Mouse (Mus musculus) hindbrain, postnatal 0 days (tissue): ENCODE measurements around the gene Hspa5. TPM values are rescaled to one million over a fixed set of nuclear protein-coding genes. Genes with fewer than 3 reads are reported as not detected.

Source experiments
- ATAC-seq: fragments of 200-750 bp; cut with Nextera tagmentation; 2 replicates; pipeline ENCODE4 v1.8.0; 2017; ENCODE audit warnings: mild to moderate bottlenecking, moderate TSS enrichment, moderate library complexity
- DNase-seq: peaks from one replicate; pipeline ENCODE4 v3.0.0-alpha.2; 2015; ENCODE audit warnings: low spot score
- H3K27ac ChIP-seq: fragments of 300-500 bp; sonication (generic); 2 replicates; pipeline ENCODE4 v1.5.1; 2014; ENCODE audit warnings: mild to moderate bottlenecking
- H3K27me3 ChIP-seq: fragments of 300-500 bp; sonication (generic); 2 replicates; pipeline ENCODE4 v1.6.1; 2014; ENCODE audit warnings: low read length, mixed read lengths; ENCODE audit not compliant: insufficient read depth
- H3K36me3 ChIP-seq: fragments of 300-500 bp; sonication (generic); 2 replicates; pipeline ENCODE4 v1.6.1; 2014; ENCODE audit warnings: low read length, mixed read lengths; ENCODE audit not compliant: insufficient read depth
- H3K4me1 ChIP-seq: fragments of 300-500 bp; sonication (generic); 2 replicates; pipeline ENCODE4 v1.6.1; 2014; ENCODE audit warnings: antibody characterized with exemption, low read length, mixed read lengths; ENCODE audit not compliant: insufficient read depth
- H3K4me2 ChIP-seq: fragments of 300-500 bp; sonication (generic); 2 replicates; pipeline ENCODE4 v1.6.1; 2014; ENCODE audit warnings: low read depth, mild to moderate bottlenecking, low read length, moderate library complexity, mixed read lengths
- H3K4me3 ChIP-seq: fragments of 300-500 bp; sonication (generic); 2 replicates; pipeline ENCODE4 v1.5.1; 2014; ENCODE audit warnings: low read length
- H3K9ac ChIP-seq: fragments of 300-500 bp; sonication (generic); replicated peaks from 2 replicates; pipeline ENCODE4 v1.6.1; 2014; ENCODE audit warnings: mild to moderate bottlenecking, low read length, moderate library complexity, mixed read lengths
- H3K9me3 ChIP-seq: fragments of 300-500 bp; sonication (generic); 2 replicates; pipeline ENCODE4 v1.6.1; 2016; ENCODE audit warnings: low read length, mixed read lengths
- CTCF ChIP-seq: IDR thresholded peaks from 2 replicates; pipeline ENCODE4 v1.5.1; 2016; ENCODE audit warnings: antibody characterized with exemption, control low read depth, low read depth
- WGBS: fragments of 180-500 bp; shearing (Covaris S2); extraction: QIAGEN DNeasy Blood & Tissue Kit; methylation state at CpG from one replicate; pipeline ENCODE4 v1.1.7; 2014; 5-methylcytosine and 5-hydroxymethylcytosine counted together
- polyA plus RNA-seq: library from polyadenylated mRNA; unstranded; fragments of >200 nt; fragmentation: Nextera tagmentation; extraction: Ambion mirVana; gene quantifications from 2 replicates; pipeline ENCODE4 v1.2.1, GENCODE M21; 2015
- total RNA-seq: library from RNA; depleted of rRNA; stranded (reverse); fragments of >200 nt; gene quantifications from 2 replicates; pipeline ENCODE4 v1.2.3, GENCODE M21; 2014

Gene Hspa5
- total and polyA plus RNA-seq, 2 experiments from 2014 or later: 148 to 321 TPM

DNA sequence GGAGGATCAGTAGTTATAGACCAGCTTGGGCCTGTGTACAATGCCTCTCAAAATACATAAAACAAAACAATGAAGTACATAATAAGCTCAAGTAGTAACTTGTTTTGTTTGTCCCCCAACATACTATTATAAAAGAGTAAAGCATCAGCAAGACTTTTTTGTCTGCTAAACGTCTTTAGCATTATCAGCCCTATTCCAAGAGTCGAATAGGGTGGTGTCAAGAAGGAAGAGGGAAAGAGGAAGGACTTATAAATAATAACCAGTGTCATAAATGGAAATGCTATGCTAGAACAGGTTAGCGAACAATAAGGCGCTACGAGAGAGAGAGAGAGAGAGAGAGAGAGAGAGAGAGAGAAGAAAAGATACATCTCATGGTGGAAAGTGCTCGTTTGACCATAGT, 819 bp upstream of the Hspa5 start:
- Histone ChIP-seq H3K4me1 (peaks cover 25% of the 10 kb centered on the region), H3K4me2 (peak overlapping the region; percentile 61), H3K4me3 (peak overlapping the region; percentile 95), H3K9me3 (no peaks in the 10 kb centered on the region), H3K36me3 (peaks cover 23% of the 10 kb centered on the region), H3K27me3 (no peaks in the 10 kb centered on the region), H3K9ac (peak overlapping the region; percentile 83), H3K27ac (peak overlapping the region; percentile 98)
- DNase-seq (no peak), ATAC-seq (no peak)
- WGBS: 5% methylated on average over 6 of the region's 6 CpGs
- TF ChIP-seq CTCF: no peak

DNA sequence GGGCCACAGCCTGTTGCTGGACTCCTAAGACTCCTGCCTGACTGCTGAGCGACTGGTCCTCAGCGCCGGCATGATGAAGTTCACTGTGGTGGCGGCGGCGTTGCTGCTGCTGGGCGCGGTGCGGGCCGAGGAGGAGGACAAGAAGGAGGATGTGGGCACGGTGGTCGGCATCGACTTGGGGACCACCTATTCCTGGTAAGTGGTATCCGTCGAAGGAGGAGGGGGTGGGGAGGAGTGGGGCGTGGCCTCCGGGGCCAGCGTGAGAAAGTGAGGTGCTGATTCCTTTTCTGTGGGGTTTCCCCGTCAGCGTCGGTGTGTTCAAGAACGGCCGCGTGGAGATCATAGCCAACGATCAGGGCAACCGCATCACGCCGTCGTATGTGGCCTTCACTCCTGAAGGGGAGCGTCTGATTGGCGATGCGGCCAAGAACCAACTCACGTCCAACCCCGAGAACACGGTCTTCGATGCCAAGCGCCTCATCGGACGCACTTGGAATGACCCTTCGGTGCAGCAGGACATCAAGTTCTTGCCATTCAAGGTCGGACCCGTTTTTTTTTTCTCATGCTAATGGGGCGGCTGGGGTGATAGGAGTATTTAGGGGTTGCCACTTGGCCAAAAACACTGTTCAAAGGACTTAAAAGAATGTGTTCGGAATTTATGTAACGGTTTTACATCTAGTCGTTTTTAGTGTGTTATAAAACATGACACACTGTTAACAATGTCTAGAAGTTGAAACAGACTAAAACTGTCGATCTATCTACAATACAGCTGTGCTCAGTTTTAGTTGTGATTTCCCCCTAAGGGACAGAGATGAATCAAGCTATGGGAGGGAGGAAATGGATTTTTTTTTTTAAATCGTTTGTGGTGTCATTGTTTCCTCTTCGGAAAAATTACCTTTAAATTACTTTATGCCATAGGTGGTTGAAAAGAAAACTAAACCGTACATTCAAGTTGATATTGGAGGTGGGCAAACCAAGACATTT, 774 bp downstream of the Hspa5 start:
- Histone ChIP-seq H3K4me3 (peak overlapping the region; percentile 95), H3K4me1 (peaks cover 33% of the 10 kb centered on the region), H3K4me2 (peak overlapping the region; percentile 73), H3K36me3 (peaks cover 35% of the 10 kb centered on the region), H3K27me3 (no peaks in the 10 kb centered on the region), H3K9me3 (no peaks in the 10 kb centered on the region), H3K9ac (peak overlapping the region; percentile 96), H3K27ac (peak overlapping the region; percentile 94)
- WGBS: 3% methylated on average over 50 of the region's 50 CpGs
- peak; percentile 40 for DNase-seq
- TF ChIP-seq CTCF: no peak
- ATAC-seq: no peak; the same call in 1 of the 2 replicates

DNA sequence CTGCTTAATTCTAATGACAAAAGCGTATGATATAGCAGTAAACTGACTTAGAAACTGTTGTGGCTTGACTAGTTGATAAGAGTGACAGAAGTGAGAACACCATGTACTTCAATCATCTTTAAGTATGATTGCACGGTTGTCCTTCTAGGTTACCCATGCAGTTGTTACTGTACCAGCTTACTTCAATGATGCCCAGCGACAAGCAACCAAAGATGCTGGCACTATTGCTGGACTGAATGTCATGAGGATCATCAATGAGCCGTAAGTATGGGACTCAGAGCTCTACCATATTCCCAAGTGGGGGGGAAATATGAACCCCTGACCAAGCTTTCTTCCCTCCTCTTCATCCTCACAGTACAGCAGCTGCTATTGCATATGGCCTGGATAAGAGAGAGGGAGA, 1.9 kb downstream of the Hspa5 start:
- TF ChIP-seq CTCF: no peak
- H3K4me3 ChIP-seq: peak overlapping the region; percentile 95; the same call in 1 of the 2 replicates
- H3K4me1 ChIP-seq: peaks cover 34% of the 10 kb centered on the region
- H3K27me3 ChIP-seq: no peaks in the 10 kb centered on the region
- ATAC-seq: no peak
- no peak for DNase-seq
- no peaks in the 10 kb centered on the region for H3K9me3 ChIP-seq
- peaks cover 36% of the 10 kb centered on the region for H3K36me3 ChIP-seq
- WGBS: 86% methylated on average over 4 of the region's 4 CpGs
- H3K27ac ChIP-seq: no peak overlapping the region
- peak overlapping the region; percentile 73 for H3K4me2 ChIP-seq
- no peak overlapping the region for H3K9ac ChIP-seq

DNA sequence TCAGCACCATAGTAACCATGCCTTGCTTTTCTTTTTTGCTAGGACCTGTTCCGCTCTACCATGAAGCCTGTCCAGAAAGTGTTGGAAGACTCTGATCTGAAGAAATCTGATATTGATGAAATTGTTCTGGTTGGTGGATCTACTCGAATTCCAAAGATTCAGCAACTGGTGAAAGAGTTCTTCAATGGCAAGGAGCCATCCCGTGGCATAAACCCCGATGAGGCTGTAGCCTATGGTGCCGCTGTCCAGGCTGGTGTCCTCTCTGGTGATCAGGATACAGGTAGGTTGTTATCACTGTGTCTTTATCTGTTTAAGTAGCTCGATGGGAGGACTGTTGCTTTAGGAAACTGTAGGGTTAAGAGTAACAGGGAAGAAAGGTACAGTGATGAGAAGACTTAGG, 2.7 kb downstream of the Hspa5 start:
- H3K4me3 ChIP-seq: no peak overlapping the region
- no peaks in the 10 kb centered on the region for H3K27me3 ChIP-seq
- H3K27ac ChIP-seq: no peak overlapping the region
- H3K4me2 ChIP-seq: no peak overlapping the region; the same call in 1 of the 2 replicates
- H3K9ac ChIP-seq: no peak overlapping the region
- no peak for ATAC-seq
- no peak for TF ChIP-seq CTCF
- WGBS: 91% methylated on average over 6 of the region's 6 CpGs
- H3K4me1 ChIP-seq: peaks cover 34% of the 10 kb centered on the region
- H3K9me3 ChIP-seq: no peaks in the 10 kb centered on the region
- peaks cover 36% of the 10 kb centered on the region for H3K36me3 ChIP-seq
- no peak for DNase-seq

DNA sequence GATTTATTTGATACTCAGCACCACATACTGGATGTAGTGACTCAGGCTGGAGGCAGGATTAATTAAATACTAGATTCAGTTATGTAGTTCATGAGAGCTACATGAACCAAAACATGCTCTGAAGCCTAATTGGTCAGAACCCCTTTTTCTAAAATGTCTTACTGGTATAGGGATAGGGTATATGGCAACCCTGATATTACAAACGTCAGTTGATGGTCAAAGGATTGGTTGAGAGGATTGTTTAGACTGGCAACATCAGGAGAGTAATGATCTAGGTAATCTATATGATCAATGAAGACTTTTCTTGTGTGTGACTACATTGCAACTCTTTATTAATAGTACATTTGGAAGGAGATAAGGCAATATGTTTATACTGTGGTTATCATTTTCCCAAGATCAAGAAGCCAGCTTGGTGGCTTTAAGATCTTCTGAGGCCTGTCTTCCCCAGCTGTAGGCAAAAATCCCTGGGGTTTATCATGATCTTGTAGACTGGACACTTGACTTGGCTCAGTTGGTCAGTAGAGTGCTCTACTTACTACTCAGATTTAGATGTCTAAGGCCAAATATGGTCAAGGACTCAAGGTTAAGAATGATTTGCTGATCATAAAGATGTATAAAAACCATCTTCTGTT, 5.6 kb downstream of the Hspa5 start:
- Histone ChIP-seq H3K9me3 (no peaks in the 10 kb centered on the region), H3K27me3 (no peaks in the 10 kb centered on the region), H3K27ac (no peak overlapping the region), H3K4me3 (no peak overlapping the region), H3K9ac (no peak overlapping the region), H3K36me3 (peaks cover 36% of the 10 kb centered on the region), H3K4me2 (no peak overlapping the region), H3K4me1 (peaks cover 26% of the 10 kb centered on the region)
- 79% methylated on average over 1 of the region's 1 CpGs for WGBS
- TF ChIP-seq CTCF: no peak
- DNase-seq (no peak), ATAC-seq (no peak)

DNA sequence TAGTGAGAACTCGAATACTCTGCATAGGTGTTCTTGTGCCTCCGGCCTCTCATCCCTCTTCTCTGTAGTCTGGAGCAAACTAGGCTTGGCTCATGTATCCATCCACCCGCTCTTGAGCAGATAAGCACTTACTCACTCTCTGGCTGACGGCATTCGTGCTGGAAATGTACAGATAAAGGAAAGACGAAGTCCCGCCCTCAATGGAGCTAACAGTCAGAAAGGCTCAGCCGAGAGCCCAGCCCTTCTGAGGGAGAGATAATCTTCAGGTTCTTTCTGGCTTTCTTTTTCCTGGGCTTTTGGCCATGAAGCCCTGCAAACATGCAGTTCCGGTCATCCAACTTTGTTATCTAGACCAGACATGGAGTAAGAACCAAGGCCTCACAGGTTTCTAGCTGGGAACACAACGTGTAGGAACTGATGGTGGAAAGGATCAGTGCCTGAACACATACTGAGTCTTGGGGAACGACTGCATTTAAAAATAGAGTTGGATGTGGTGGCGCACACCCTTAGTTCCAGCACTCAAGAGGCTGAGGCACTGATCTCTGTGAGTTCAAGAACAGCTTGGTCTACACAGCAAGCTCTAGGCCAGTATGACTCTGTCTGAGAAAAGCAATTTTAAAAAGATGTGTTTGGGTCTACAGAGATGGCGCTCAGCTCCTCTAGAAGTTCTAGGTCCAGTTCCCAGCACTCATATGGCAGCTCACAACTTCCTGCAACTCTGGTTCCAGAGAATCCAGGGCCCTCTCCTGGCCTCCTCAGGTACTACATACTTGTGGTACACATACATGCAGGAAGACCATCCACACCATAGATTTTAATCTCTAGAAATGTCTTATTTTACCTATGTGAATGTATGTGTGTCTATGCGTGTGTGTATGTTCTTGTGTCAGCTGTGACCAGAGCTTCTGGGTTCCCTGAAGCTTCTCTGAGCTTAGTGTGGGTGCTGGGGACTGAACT, 11.6 kb downstream of the Hspa5 start:
- WGBS: 94% methylated on average over 14 of the region's 14 CpGs
- Histone ChIP-seq H3K4me1 (no peaks in the 10 kb centered on the region), H3K27me3 (no peaks in the 10 kb centered on the region), H3K4me3 (no peak overlapping the region), H3K9me3 (no peaks in the 10 kb centered on the region), H3K27ac (no peak overlapping the region), H3K36me3 (peaks cover 26% of the 10 kb centered on the region), H3K9ac (no peak overlapping the region), H3K4me2 (no peak overlapping the region)
- no peak for DNase-seq
- no peak for TF ChIP-seq CTCF
- ATAC-seq: no peak
